Mouse (Mus musculus) frontal cortex, postnatal 10 days (tissue): ENCODE results near the gene Mllt3.
"Not testable (repeated sequence)": the region's sequence is repeated elsewhere in the genome, so short reads cannot be mapped to it uniquely, and the experiment has no call there.

Experiments used
- DNase-seq, 2 experiments: peaks; one replicate each; pipeline ENCODE4 v3.0.0; 2022; ENCODE audit warnings: low spot score in 2 of 2, mixed read lengths in 1 of 2

Mllt3 gene

GRCm38 (mm10) chr4:88012774-88013173 is 20.4 kb downstream of the Mllt3 start:
- no peak for DNase-seq

- no peak for DNase-seq
Observed at GRCm38 (mm10) chr4:88011870-88012572, 21.1 kb downstream of the Mllt3 start.

GRCm38 (mm10) chr4:88010441-88010840 is 22.7 kb downstream of the Mllt3 start:
- no peak for DNase-seq

GRCm38 (mm10) chr4:88005801-88006200 is 27.4 kb downstream of the Mllt3 start:
- DNase-seq: no peak

GRCm38 (mm10) chr4:88003159-88003948 is 29.8 kb downstream of the Mllt3 start:
- no peak for DNase-seq

- no peak for DNase-seq
Observed at GRCm38 (mm10) chr4:87991710-87992109, 41.5 kb downstream of the Mllt3 start.

GRCm38 (mm10) chr4:87990940-87991339 is 42.2 kb downstream of the Mllt3 start:
- no peak for DNase-seq

GRCm38 (mm10) chr4:87985281-87985680 is 47.9 kb downstream of the Mllt3 start:
- no peak for DNase-seq

- DNase-seq: no peak
Observed at GRCm38 (mm10) chr4:87984589-87984988, 48.6 kb downstream of the Mllt3 start.

GRCm38 (mm10) chr4:87984091-87984490 is 49.1 kb downstream of the Mllt3 start:
- DNase-seq: no peak

- DNase-seq: no peak
Observed at GRCm38 (mm10) chr4:87982578-87982977, 50.6 kb downstream of the Mllt3 start.

GRCm38 (mm10) chr4:87977820-87978448 is 55.2 kb downstream of the Mllt3 start:
- DNase-seq: no peak

GRCm38 (mm10) chr4:87965836-87966235 is 67.3 kb downstream of the Mllt3 start:
- no peak for DNase-seq

GRCm38 (mm10) chr4:87964890-87965289 is 68.3 kb downstream of the Mllt3 start:
- not testable (repeated sequence) for DNase-seq

- DNase-seq: no peak
Observed at GRCm38 (mm10) chr4:87963773-87964076, 69.4 kb downstream of the Mllt3 start.

GRCm38 (mm10) chr4:87963055-87963772 is 70.0 kb downstream of the Mllt3 start:
- DNase-seq: no peak

- no peak for DNase-seq
Observed at GRCm38 (mm10) chr4:87961872-87962271, 71.3 kb downstream of the Mllt3 start.

- DNase-seq: no peak
Observed at GRCm38 (mm10) chr4:87957852-87958251, 75.3 kb downstream of the Mllt3 start.

- DNase-seq: no peak
Observed at GRCm38 (mm10) chr4:87957198-87957597, 76.0 kb downstream of the Mllt3 start.

- no peak for DNase-seq
Observed at GRCm38 (mm10) chr4:87955132-87955531, 78.0 kb downstream of the Mllt3 start.

GRCm38 (mm10) chr4:87954421-87955083 is 78.6 kb downstream of the Mllt3 start:
- peak; percentile 29 to 33 for DNase-seq

GRCm38 (mm10) chr4:87953736-87954135 is 79.4 kb downstream of the Mllt3 start:
- no peak for DNase-seq
